Mouse (Mus musculus) embryonic facial prominence, embryonic 12.5 days (tissue): ENCODE data around the gene Nudt13. TPM values are rescaled to one million over a fixed set of nuclear protein-coding genes. Genes with fewer than 3 reads are reported as not detected.
A peak's percentile ranks its signal among the peaks of the same experiment; 100 is the strongest.
"Not testable (repeated sequence)": the region's sequence is repeated elsewhere in the genome, so short reads cannot be mapped to it uniquely, and the experiment has no call there.

Experiments
- ATAC-seq: fragments of 200-750 bp; cut with Nextera tagmentation; 2 replicates; pipeline ENCODE4 v1.8.0; 2017; ENCODE audit not compliant: insufficient number of reproducible peaks, insufficient read depth, low FRiP score, low TSS enrichment
- H3K27ac ChIP-seq: fragments of 300-500 bp; sonication (generic); 2 replicates; pipeline ENCODE4 v1.5.1; 2016; ENCODE audit warnings: mild to moderate bottlenecking
- H3K27me3 ChIP-seq: fragments of 300-500 bp; sonication (generic); 2 replicates; pipeline ENCODE4 v1.6.1; 2016; ENCODE audit warnings: mild to moderate bottlenecking, moderate library complexity
- H3K36me3 ChIP-seq: fragments of 300-500 bp; sonication (generic); 2 replicates; pipeline ENCODE4 v1.6.1; 2016; ENCODE audit warnings: mild to moderate bottlenecking
- H3K4me1 ChIP-seq: fragments of 300-500 bp; sonication (generic); 2 replicates; pipeline ENCODE4 v1.6.1; 2016
- H3K4me2 ChIP-seq: fragments of 300-500 bp; sonication (generic); replicated peaks from 2 replicates; pipeline ENCODE4 v1.6.1; 2016; ENCODE audit warnings: mild to moderate bottlenecking, moderate library complexity
- H3K4me3 ChIP-seq: fragments of 300-500 bp; sonication (generic); 2 replicates; pipeline ENCODE4 v1.5.1; 2016; ENCODE audit warnings: mild to moderate bottlenecking
- H3K9ac ChIP-seq: fragments of 300-500 bp; sonication (generic); 2 replicates; pipeline ENCODE4 v1.6.1; 2016; ENCODE audit warnings: mild to moderate bottlenecking, moderate library complexity
- H3K9me3 ChIP-seq: fragments of 300-500 bp; sonication (generic); 2 replicates; pipeline ENCODE4 v1.6.1; 2016; ENCODE audit warnings: mild to moderate bottlenecking, moderate library complexity
- WGBS: fragments of 180-500 bp; shearing (Covaris S2); methylation state at CpG from one replicate; pipeline ENCODE4 v1.1.7; 2016; 5-methylcytosine and 5-hydroxymethylcytosine counted together
- polyA plus RNA-seq: library from polyadenylated mRNA; unstranded; fragments of >200 nt; fragmentation: Nextera tagmentation; extraction: Ambion mirVana; gene quantifications from 2 replicates; pipeline ENCODE4 v1.2.1, GENCODE M21; 2016

Gene Nudt13
- polyA plus RNA-seq, 1 experiment from 2014 or later: 15.6 TPM

GRCm38 (mm10) chr14:20291391-20291790 is 3.1 kb upstream of the Nudt13 start:
- H3K4me3 ChIP-seq: no peak overlapping the region
- no peak overlapping the region for H3K4me2 ChIP-seq
- no peaks in the 10 kb centered on the region for H3K9me3 ChIP-seq
- H3K9ac ChIP-seq: no peak overlapping the region
- 0 out of 2 replicates have a peak, but pooled peaks cover 4% of the 10 kb centered on the region for H3K4me1 ChIP-seq
- no peaks in the 10 kb centered on the region for H3K27me3 ChIP-seq
- 61% methylated on average over 4 of the region's 4 CpGs for WGBS
- no peak for ATAC-seq
- no peaks in the 10 kb centered on the region for H3K36me3 ChIP-seq
- H3K27ac ChIP-seq: no peak overlapping the region

DNA sequence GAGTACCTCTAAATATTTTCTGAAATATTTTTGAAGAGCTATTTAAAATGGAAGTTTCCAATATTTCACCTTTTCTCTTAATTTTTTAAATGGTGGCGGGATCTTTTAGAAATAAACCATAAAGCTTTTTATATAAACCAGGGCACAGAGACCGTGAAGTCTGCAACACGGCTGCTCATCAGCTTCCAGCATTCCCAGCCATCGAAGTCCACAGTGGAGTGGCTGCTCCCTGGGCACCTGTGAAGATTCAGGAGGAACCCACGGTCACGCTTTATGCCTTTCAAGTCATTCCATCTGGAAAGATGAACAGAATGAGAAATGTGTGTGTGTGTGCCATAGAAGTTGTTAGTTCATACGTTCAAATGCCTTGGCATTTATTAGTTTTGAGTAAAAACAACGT is 450 bp downstream of the Nudt13 start:
- Histone ChIP-seq H3K4me2 (peak overlapping the region; percentile 51), H3K4me1 (0 out of 2 replicates have a peak, but pooled peaks cover 4% of the 10 kb centered on the region), H3K36me3 (no peaks in the 10 kb centered on the region), H3K27me3 (no peaks in the 10 kb centered on the region), H3K27ac (no peak overlapping the region), H3K9ac (peak overlapping the region; percentile 53), H3K9me3 (no peaks in the 10 kb centered on the region), H3K4me3 (peak overlapping the region; percentile 49)
- no peak for ATAC-seq
- 48% methylated on average over 8 of the region's 8 CpGs for WGBS

GRCm38 (mm10) chr14:20297616-20298015 is 3.1 kb downstream of the Nudt13 start:
- Histone ChIP-seq H3K4me2 (no peak overlapping the region), H3K9ac (no peak overlapping the region), H3K4me3 (no peak overlapping the region), H3K36me3 (no peaks in the 10 kb centered on the region), H3K27me3 (no peaks in the 10 kb centered on the region), H3K9me3 (no peaks in the 10 kb centered on the region), H3K4me1 (0 out of 2 replicates have a peak, but pooled peaks cover 4% of the 10 kb centered on the region), H3K27ac (no peak overlapping the region)
- ATAC-seq: no peak
- 77% methylated on average over 3 of the region's 3 CpGs for WGBS

DNA sequence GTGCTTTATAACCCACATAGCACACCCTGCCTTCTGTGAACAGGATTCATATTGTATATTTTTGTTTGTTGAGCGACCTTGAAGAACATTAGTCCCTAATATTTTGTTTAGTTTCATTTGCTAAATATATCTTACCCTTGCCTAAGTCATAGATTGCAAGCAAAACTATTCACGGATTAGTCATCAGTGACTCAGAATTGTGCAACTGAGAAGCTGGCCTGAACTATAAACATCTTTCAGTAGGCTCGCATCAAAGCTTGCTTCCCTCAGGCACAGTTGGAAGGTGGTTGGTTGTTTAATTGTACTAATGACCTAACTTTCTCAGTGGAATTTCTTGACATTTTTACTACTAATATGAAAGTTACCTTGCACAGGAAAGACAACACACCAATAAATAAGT is 3.6 kb downstream of the Nudt13 start:
- H3K4me3 ChIP-seq: no peak overlapping the region
- H3K9me3 ChIP-seq: no peaks in the 10 kb centered on the region
- no peak overlapping the region for H3K9ac ChIP-seq
- ATAC-seq: no peak
- H3K36me3 ChIP-seq: no peaks in the 10 kb centered on the region
- no peak overlapping the region for H3K27ac ChIP-seq
- H3K27me3 ChIP-seq: no peaks in the 10 kb centered on the region
- no peak overlapping the region for H3K4me2 ChIP-seq
- H3K4me1 ChIP-seq: 0 out of 2 replicates have a peak, but pooled peaks cover 4% of the 10 kb centered on the region
- 80% methylated on average over 3 of the region's 3 CpGs for whole genome bisulfite sequencing

DNA sequence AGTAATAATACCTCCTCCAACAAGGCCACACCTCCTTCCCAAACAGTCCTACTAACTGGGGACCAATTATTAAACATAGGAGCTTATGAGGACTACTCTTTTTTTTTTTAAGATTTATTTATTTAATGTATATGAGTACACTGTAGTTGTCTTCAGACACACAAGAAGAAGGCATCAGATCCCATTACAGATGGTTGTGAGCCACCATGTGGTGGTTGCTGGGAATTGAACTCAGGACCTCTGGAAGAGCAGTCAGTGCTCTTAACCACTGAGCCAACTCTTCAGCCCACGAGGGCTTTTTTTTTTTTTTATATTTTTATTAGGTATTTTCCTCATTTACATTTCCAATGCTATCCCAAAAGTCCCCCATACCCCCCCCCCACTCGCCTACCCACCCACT is 10.6 kb downstream of the Nudt13 start:
- ATAC-seq, H3K9me3 ChIP-seq, H3K9ac ChIP-seq, H3K36me3 ChIP-seq, H3K4me3 ChIP-seq, H3K4me2 ChIP-seq, H3K27ac ChIP-seq, H3K27me3 ChIP-seq, H3K4me1 ChIP-seq: not testable (repeated sequence)
- 71% methylated on average over 2 of the region's 2 CpGs for WGBS

GRCm38 (mm10) chr14:20315137-20315536 is 20.6 kb downstream of the Nudt13 start:
- H3K9me3 ChIP-seq: no peaks in the 10 kb centered on the region
- no peaks in the 10 kb centered on the region for H3K27me3 ChIP-seq
- H3K4me2 ChIP-seq: no peak overlapping the region
- 88% methylated on average over 1 of the region's 1 CpGs for WGBS
- no peak for ATAC-seq
- peaks cover 14% of the 10 kb centered on the region for H3K36me3 ChIP-seq
- H3K4me1 ChIP-seq: no peaks in the 10 kb centered on the region
- no peak overlapping the region for H3K4me3 ChIP-seq
- H3K9ac ChIP-seq: no peak overlapping the region
- no peak overlapping the region for H3K27ac ChIP-seq

DNA sequence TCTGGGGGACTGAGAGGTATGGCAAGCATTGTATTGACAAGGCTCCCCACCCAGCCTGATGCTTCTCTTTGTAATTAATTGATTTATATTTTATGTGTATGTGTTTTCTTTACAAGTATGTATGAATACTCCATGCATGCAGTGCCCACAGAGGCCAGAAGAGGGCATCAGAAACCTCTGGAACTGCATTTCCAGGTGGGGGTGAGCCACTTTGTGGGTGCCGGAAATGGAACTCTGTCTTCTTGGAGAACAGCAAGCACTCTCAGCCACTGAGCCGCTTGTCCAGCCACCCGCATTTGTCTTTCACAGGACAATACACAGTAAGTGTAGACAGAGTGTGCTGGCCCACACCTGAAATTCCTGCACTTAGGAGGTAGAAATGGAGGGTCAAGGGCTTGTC is 24.9 kb downstream of the Nudt13 start:
- no peak for ATAC-seq
- Histone ChIP-seq H3K27ac (no peak overlapping the region), H3K4me1 (no peaks in the 10 kb centered on the region), H3K9me3 (no peaks in the 10 kb centered on the region), H3K4me3 (no peak overlapping the region), H3K36me3 (peaks cover 41% of the 10 kb centered on the region), H3K27me3 (no peaks in the 10 kb centered on the region), H3K4me2 (no peak overlapping the region), H3K9ac (no peak overlapping the region)
- WGBS: 73% methylated on average over 3 of the region's 3 CpGs

GRCm38 (mm10) chr14:20324196-20324595 is 29.7 kb downstream of the Nudt13 start:
- 96% methylated on average over 9 of the region's 9 CpGs for WGBS
- peaks cover 74% of the 10 kb centered on the region for H3K36me3 ChIP-seq

GRCm38 (mm10) chr14:20328474-20328873 is 34.0 kb downstream of the Nudt13 start:
- no peak overlapping the region for H3K9ac ChIP-seq
- 0 out of 2 replicates have a peak, but pooled peaks have one; percentile 10 for ATAC-seq
- H3K36me3 ChIP-seq: peaks cover 79% of the 10 kb centered on the region
- H3K4me2 ChIP-seq: no peak overlapping the region
- no peaks in the 10 kb centered on the region for H3K9me3 ChIP-seq
- no peak overlapping the region for H3K27ac ChIP-seq
- no peaks in the 10 kb centered on the region for H3K27me3 ChIP-seq
- 65% methylated on average over 9 of the region's 9 CpGs for WGBS
- no peaks in the 10 kb centered on the region for H3K4me1 ChIP-seq
- no peak overlapping the region for H3K4me3 ChIP-seq

More at GRCm38 (mm10) chr14:20324196-20324595, 29.7 kb downstream of the Nudt13 start:
- Histone ChIP-seq H3K9ac (no peak overlapping the region), H3K4me2 (no peak overlapping the region), H3K4me3 (no peak overlapping the region), H3K27me3 (no peaks in the 10 kb centered on the region), H3K27ac (no peak overlapping the region), H3K9me3 (no peaks in the 10 kb centered on the region), H3K4me1 (no peaks in the 10 kb centered on the region)
- no peak for ATAC-seq

GRCm38 (mm10) chr14:20331316-20331715 is 36.8 kb downstream of the Nudt13 start:
- Histone ChIP-seq H3K4me2 (no peak overlapping the region), H3K36me3 (peaks cover 76% of the 10 kb centered on the region), H3K9me3 (no peaks in the 10 kb centered on the region), H3K4me1 (no peaks in the 10 kb centered on the region), H3K4me3 (no peak overlapping the region), H3K27me3 (no peaks in the 10 kb centered on the region), H3K9ac (no peak overlapping the region), H3K27ac (no peak overlapping the region)
- no peak for ATAC-seq
- WGBS: 92% methylated on average over 4 of the region's 4 CpGs

DNA sequence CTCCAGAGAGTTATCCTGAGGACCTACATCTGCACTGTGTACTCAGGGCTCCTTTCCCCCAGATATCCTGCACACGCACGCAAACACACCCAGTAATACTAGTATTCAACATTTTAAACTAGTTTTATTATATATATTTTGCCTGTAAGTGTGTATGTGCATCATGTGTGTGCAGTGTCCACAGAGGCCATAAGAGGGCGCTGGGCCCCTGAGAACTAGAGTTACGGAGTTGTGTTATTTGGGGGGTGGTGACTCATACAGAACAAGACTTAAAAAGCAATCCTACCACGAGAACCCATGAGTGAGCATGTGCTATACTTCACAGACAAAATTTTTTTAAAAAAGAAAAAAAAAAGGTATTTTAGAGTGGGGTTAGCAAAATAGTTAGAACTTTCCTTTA is 44.9 kb downstream of the Nudt13 start:
- WGBS: 96% methylated on average over 5 of the region's 5 CpGs
- Histone ChIP-seq H3K4me1 (no peaks in the 10 kb centered on the region), H3K9ac (no peak overlapping the region), H3K27ac (no peak overlapping the region), H3K4me3 (no peak overlapping the region), H3K4me2 (no peak overlapping the region), H3K9me3 (no peaks in the 10 kb centered on the region), H3K36me3 (peaks cover 54% of the 10 kb centered on the region), H3K27me3 (no peaks in the 10 kb centered on the region)
- ATAC-seq: no peak

DNA sequence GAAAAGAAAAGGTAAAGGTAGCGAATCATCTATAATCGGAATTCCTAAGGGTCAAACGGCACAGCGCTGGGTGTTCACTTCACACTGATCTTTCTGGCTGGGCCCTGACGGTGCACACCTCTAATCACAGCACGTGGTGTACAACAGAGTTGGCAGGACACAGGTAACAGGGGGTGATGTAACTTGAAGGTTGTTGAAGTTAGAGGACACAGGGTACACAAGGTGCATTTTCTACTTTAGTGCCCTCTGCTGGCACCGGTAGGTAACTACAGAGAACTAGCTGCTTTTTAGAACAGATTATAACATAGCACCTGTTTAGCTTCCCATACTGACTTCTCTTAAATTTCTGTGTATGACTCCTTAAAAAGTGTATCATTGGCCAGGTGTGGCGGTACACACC is 45.7 kb downstream of the Nudt13 start:
- Histone ChIP-seq H3K4me3 (no peak overlapping the region), H3K9ac (no peak overlapping the region), H3K9me3 (no peaks in the 10 kb centered on the region), H3K27me3 (no peaks in the 10 kb centered on the region), H3K4me1 (no peaks in the 10 kb centered on the region), H3K4me2 (no peak overlapping the region), H3K36me3 (peaks cover 50% of the 10 kb centered on the region), H3K27ac (no peak overlapping the region)
- WGBS: 87% methylated on average over 8 of the region's 8 CpGs
- no peak for ATAC-seq

GRCm38 (mm10) chr14:20340866-20341265 is 46.4 kb downstream of the Nudt13 start:
- ATAC-seq: no peak
- Histone ChIP-seq H3K4me3 (no peak overlapping the region), H3K27me3 (no peaks in the 10 kb centered on the region), H3K9ac (no peak overlapping the region), H3K27ac (no peak overlapping the region), H3K9me3 (no peaks in the 10 kb centered on the region), H3K36me3 (peaks cover 49% of the 10 kb centered on the region), H3K4me2 (no peak overlapping the region), H3K4me1 (no peaks in the 10 kb centered on the region)
- 78% methylated on average over 7 of the region's 7 CpGs for WGBS
